Comparison of ENCODE assay signal across 29 mouse cellular contexts in the genomic region with DNA sequence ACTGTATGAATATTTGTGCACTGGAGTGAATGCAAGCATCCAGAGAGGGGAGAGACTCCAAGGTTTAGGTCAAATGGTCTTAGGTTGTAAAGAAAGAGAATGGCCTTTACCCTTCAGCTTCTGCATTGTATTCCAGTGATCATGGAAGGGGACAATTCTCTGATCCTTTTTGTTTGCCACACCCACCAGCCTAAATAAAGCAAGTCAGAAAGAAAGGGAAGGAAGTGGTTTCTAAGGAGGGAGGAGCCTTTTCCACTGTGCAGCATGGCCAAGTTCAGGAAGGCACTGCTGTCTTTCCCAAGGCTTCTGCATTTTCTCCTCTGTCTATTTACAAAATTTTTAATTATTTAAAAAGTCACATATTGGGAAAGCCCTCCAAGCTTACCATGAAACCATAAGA.
DNase-seq lines count a peak whose midpoint lies in the region; ATAC-seq and TF ChIP-seq lines count a peak whose summit lies in the region.
"Had no signal": no experiment of that assay in that cellular context is flagged by ENCODE, and none has a peak within 500 bp of the region (broad histone marks: within the 10 kb centered on the region; RNA-seq: fewer than 3 reads in every experiment).

No protein-coding gene starts in this region.

- H3K9me3 ChIP-seq in megakaryocyte, embryonic 14.5 days = no peaks in the 10 kb centered on the region
- no peaks in the 10 kb centered on the region for H3K9me3 ChIP-seq in forebrain, postnatal 0 days (ENCODE audit: low read length)
- H3K9me3 ChIP-seq: embryonic facial prominence, embryonic 13.5 days; kidney, embryonic 15.5 days; limb, embryonic 13.5 days; liver, embryonic 13.5 days; midbrain, embryonic 15.5 days had no signal

- H3K4me1 ChIP-seq in bone marrow macrophage, adult 2 months (ENCODE audit: control insufficient read depth, insufficient read depth, low read length) = peaks cover 14% of the 10 kb centered on the region
- H3K4me1 ChIP-seq in megakaryocyte, embryonic 14.5 days = peaks cover 51% of the 10 kb centered on the region
- 0 out of 2 replicates have a peak, but pooled peaks cover 4% of the 10 kb centered on the region for H3K4me1 ChIP-seq in forebrain, postnatal 0 days (ENCODE audit: insufficient read depth)
- H3K4me1 ChIP-seq: embryonic facial prominence, embryonic 13.5 days; kidney, embryonic 15.5 days had no signal

- no peak for ATAC-seq in forebrain, postnatal 0 days
- no peak for ATAC-seq in monocyte, adult 5-6 weeks (replicated peaks; ENCODE audit: insufficient number of reproducible peaks, low FRiP score, low TSS enrichment, poor library complexity, severe bottlenecking)
- ATAC-seq: hindbrain, embryonic 16.5 days; midbrain, embryonic 15.5 days had no signal

- no peak overlapping the region for H3K4me3 ChIP-seq in bone marrow macrophage, adult 2 months (ENCODE audit: insufficient read depth, low read length)
- H3K4me3 ChIP-seq in megakaryocyte, embryonic 14.5 days (replicated peaks) = peak overlapping the region; percentile 25
- H3K4me3 ChIP-seq in forebrain, postnatal 0 days (ENCODE audit: low read depth, low read length) = no peak overlapping the region
- H3K4me3 ChIP-seq: embryonic facial prominence, embryonic 13.5 days; forebrain, embryonic 10.5 days; kidney, embryonic 15.5 days; left cerebral cortex, adult 2 months; limb, embryonic 13.5 days; liver, embryonic 13.5 days; midbrain, embryonic 15.5 days had no signal

- no peak for TF ChIP-seq CTCF in bone marrow macrophage, adult 2 months (IDR thresholded peaks at IDR 0.05; ENCODE audit: low read depth, low read length)
- TF ChIP-seq CTCF in forebrain, postnatal 0 days (IDR thresholded peaks at IDR 0.05; ENCODE audit: low read depth) = no peak

- intact Hi-C loops in gastrocnemius, postnatal 14 days (cut with DNase I; ENCODE audit: low total_unique reads) = no loop called here

- no peak for TF ChIP-seq POLR2A in bone marrow macrophage, adult 2 months (IDR thresholded peaks at IDR 0.05; ENCODE audit: borderline replicate concordance, low read depth, low read length)

- peak overlapping the region; percentile 56; the same call in 1 of the 2 replicates for H3K27ac ChIP-seq in bone marrow macrophage, adult 2 months (ENCODE audit: insufficient read depth, low read depth, low read length)
- no peak overlapping the region for H3K27ac ChIP-seq in forebrain, postnatal 0 days (ENCODE audit: low read depth, low read length)
- H3K27ac ChIP-seq: embryonic facial prominence, embryonic 13.5 days; forebrain, embryonic 10.5 days; kidney, embryonic 15.5 days; left cerebral cortex, adult 2 months; limb, embryonic 13.5 days; liver, embryonic 13.5 days; midbrain, embryonic 15.5 days; stomach, postnatal 0 days had no signal

- H3K36me3 ChIP-seq in megakaryocyte, embryonic 14.5 days (replicated peaks; ENCODE audit: low read length) = no peaks in the 10 kb centered on the region
- H3K36me3 ChIP-seq in forebrain, postnatal 0 days (ENCODE audit: insufficient read depth) = no peaks in the 10 kb centered on the region
- H3K36me3 ChIP-seq: embryonic facial prominence, embryonic 13.5 days; forebrain, embryonic 10.5 days; kidney, embryonic 15.5 days; limb, embryonic 13.5 days; liver, embryonic 13.5 days; midbrain, embryonic 15.5 days had no signal

- H3K27me3 ChIP-seq in megakaryocyte, embryonic 14.5 days (replicated peaks) = no peaks in the 10 kb centered on the region
- H3K27me3 ChIP-seq in forebrain, postnatal 0 days (ENCODE audit: insufficient read depth, low read length) = no peaks in the 10 kb centered on the region; the same call in 1 of the 2 replicates
- H3K27me3 ChIP-seq: embryonic facial prominence, embryonic 13.5 days; limb, embryonic 13.5 days; liver, embryonic 13.5 days had no signal

- no peak overlapping the region for H3K4me2 ChIP-seq in forebrain, postnatal 0 days (ENCODE audit: low read depth)
- H3K4me2 ChIP-seq: embryonic facial prominence, embryonic 13.5 days; kidney, embryonic 15.5 days; limb, embryonic 13.5 days; liver, embryonic 13.5 days; lung, embryonic 14.5 days; midbrain, embryonic 15.5 days had no signal

- peak; percentile 0 for DNase-seq in lung, postnatal 36 days
- DNase-seq in lung, adult 18-20 months = no peak
- DNase-seq in gastrocnemius, postnatal 14 days = no peak
- DNase-seq in forebrain, postnatal 0 days = no peak
- DNase-seq: adrenal gland, postnatal 14 days; cerebellum, adult 11-12 months; cerebellum, adult 9-11 months; gastrocnemius, postnatal 25 days; heart, postnatal 14 days; kidney, adult 18-20 months; kidney, postnatal 25 days; liver, embryonic 13.5 days; lung, embryonic 14.5 days; lung, postnatal 14 days; right cerebral cortex, adult 18-20 months; right cerebral cortex, postnatal 4 days; thymus, adult 2 months; thymus, postnatal 36 days had no signal

- H3K9ac ChIP-seq in forebrain, postnatal 0 days = no peak overlapping the region
- H3K9ac ChIP-seq: embryonic facial prominence, embryonic 13.5 days; kidney, embryonic 15.5 days; limb, embryonic 13.5 days; liver, embryonic 13.5 days; lung, embryonic 14.5 days; midbrain, embryonic 15.5 days had no signal
